Mouse (Mus musculus) MEL (cell line): ENCODE measurements at regions not wholly inside any gene's neighbourhood (a gene's known extent, or its start where the extent isn't known, plus 50 kb on each side); places are given as distances from the start of the nearest gene placed in this dataset.
A peak's percentile ranks its signal among the peaks of the same experiment; 100 is the strongest.

Source experiments
- CTCF ChIP-seq, 3 experiments: IDR thresholded peaks in 2 of 3; conservative IDR thresholded peaks in 1 of 3; 2 replicates each; pipeline ENCODE4 v1.5.1; 2011 to 2012; ENCODE audit warnings: low read length in 3 of 3, low read depth in 2 of 3, mild to moderate bottlenecking in 2 of 3, improper control_type of control experiment in 1 of 3, inconsistent platforms in 1 of 3, mixed read lengths in 1 of 3, moderate library complexity in 1 of 3; ENCODE audit not compliant: control insufficient read depth in 1 of 3, insufficient read depth in 1 of 3, poor library complexity in 1 of 3, severe bottlenecking in 1 of 3
- EP300 ChIP-seq, 2 experiments: IDR thresholded peaks; 2 replicates each; pipeline ENCODE4 v1.6.1; 2011; ENCODE audit warnings: improper control_type of control experiment in 2 of 2, low read length in 2 of 2, low read depth in 1 of 2, mild to moderate bottlenecking in 1 of 2
- GATA1 ChIP-seq: IDR thresholded peaks from 2 replicates; pipeline ENCODE4 v1.6.1; 2011; ENCODE audit warnings: low read depth, low read length, improper control_type of control experiment
- MAFK ChIP-seq: IDR thresholded peaks from 2 replicates; pipeline ENCODE4 v1.6.1; 2011; ENCODE audit warnings: low read depth, mild to moderate bottlenecking, low read length, improper control_type of control experiment, borderline replicate concordance
- MAX ChIP-seq: IDR thresholded peaks from 2 replicates; pipeline ENCODE4 v1.6.1; 2011; ENCODE audit warnings: low read length, improper control_type of control experiment
- POLR2A ChIP-seq, 2 experiments: IDR thresholded peaks; 2 replicates each; pipeline ENCODE4 v1.6.1; 2011 to 2012; ENCODE audit warnings: low read length in 2 of 2, mild to moderate bottlenecking in 2 of 2, control low read depth in 1 of 2, improper control_type of control experiment in 1 of 2, low read depth in 1 of 2, moderate library complexity in 1 of 2; ENCODE audit not compliant: control insufficient read depth in 1 of 2, insufficient read depth in 1 of 2, poor library complexity in 1 of 2
- POLR2AphosphoS5 ChIP-seq: IDR thresholded peaks from 2 replicates; pipeline ENCODE4 v1.6.1; 2012; ENCODE audit warnings: low read depth, borderline replicate concordance, mild to moderate bottlenecking, inconsistent platforms, low read length, moderate library complexity, mixed read lengths
- TCF12 ChIP-seq: IDR thresholded peaks from 2 replicates; pipeline ENCODE4 v1.6.1; 2014; ENCODE audit warnings: low read depth, mild to moderate bottlenecking, inconsistent platforms, low read length, improper control_type of control experiment, moderate library complexity
- UBTF ChIP-seq: IDR thresholded peaks from 2 replicates; pipeline ENCODE4 v1.6.1; 2012; ENCODE audit warnings: low read depth, mild to moderate bottlenecking, inconsistent platforms, low read length, improper control_type of control experiment, moderate library complexity, borderline replicate concordance; ENCODE audit not compliant: insufficient read depth
- USF1 ChIP-seq: IDR thresholded peaks from 2 replicates; pipeline ENCODE4 v1.6.1; 2014; ENCODE audit warnings: low read depth, mild to moderate bottlenecking, inconsistent platforms, low read length, improper control_type of control experiment, moderate library complexity

DNA sequence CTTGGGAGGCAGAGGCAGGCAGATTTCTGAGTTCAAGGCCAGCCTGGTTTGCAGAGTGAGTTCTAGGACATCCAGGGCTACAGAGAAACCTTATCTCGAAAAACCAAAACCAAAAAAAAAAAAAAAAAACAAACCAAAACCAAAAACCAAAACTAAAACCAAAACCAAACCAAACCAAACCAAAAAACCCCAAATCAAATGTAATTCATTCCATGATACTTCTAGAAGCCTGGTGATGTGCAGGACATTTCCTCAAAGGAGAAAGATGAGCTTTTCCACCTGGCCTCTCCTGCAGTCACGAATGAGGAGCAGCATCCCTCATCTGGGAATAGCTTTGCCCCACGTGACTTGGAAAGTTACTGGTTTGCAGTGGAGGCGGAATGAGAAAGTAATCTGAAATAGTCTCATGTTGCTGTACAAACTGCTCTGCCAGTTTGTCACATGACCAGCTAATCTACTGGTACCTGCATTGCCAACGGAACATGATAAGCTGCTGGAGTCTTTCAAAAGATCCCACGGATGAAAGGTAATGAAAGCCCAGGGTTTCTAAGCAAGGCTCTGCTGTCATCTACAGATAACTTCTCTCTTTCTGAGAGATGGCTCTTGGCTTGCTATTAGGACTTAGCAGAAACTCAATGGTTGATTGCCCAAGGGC is 127.8 kb upstream of the Max start:
- TF ChIP-seq UBTF (no peak), EP300 (IDR thresholded peaks at IDR 0.05; ENCODE audit: low read depth in 1 of 2, low read length in 2 of 2) (no peak), CTCF (IDR thresholded peaks at IDR 0.05 in 2 of 3, conservative IDR thresholded peaks at IDR 0.05 in 1 of 3; ENCODE audit: control insufficient read depth in 1 of 3, insufficient read depth in 1 of 3, low read depth in 2 of 3, low read length in 3 of 3, poor library complexity in 1 of 3, severe bottlenecking in 1 of 3) (no peak), POLR2A (IDR thresholded peaks at IDR 0.05; ENCODE audit: control insufficient read depth in 1 of 2, insufficient read depth in 1 of 2, low read depth in 1 of 2, low read length in 2 of 2, poor library complexity in 1 of 2) (peak in 1 of 2 experiments; percentile 55; a peak in 1 of 4 replicates), POLR2AphosphoS5 (no peak), MAX (no peak), USF1 (no peak), MAFK (no peak), GATA1 (peak; percentile 98), TCF12 (no peak)
